Mouse (Mus musculus) megakaryocyte-erythroid progenitor cell, adult 5 weeks (primary cell): ENCODE results near the gene Lsm4. TPM values are rescaled to one million over a fixed set of nuclear protein-coding genes. Genes with fewer than 3 reads are reported as not detected.

Experiments
- polyA plus RNA-seq: library from polyadenylated mRNA; stranded (reverse); fragments of >175 nt; gene quantifications from 2 replicates; pipeline ENCODE4 v1.2.3, GENCODE M21; 2012

Gene Lsm4
- 583 and 668 TPM in 2 replicates for polyA plus RNA-seq

GRCm38 (mm10) chr8:70673079-70673856 lies at the start of gene Lsm4:
Lsm4 (plus strand) TSS chr8:70673248.

DNA sequence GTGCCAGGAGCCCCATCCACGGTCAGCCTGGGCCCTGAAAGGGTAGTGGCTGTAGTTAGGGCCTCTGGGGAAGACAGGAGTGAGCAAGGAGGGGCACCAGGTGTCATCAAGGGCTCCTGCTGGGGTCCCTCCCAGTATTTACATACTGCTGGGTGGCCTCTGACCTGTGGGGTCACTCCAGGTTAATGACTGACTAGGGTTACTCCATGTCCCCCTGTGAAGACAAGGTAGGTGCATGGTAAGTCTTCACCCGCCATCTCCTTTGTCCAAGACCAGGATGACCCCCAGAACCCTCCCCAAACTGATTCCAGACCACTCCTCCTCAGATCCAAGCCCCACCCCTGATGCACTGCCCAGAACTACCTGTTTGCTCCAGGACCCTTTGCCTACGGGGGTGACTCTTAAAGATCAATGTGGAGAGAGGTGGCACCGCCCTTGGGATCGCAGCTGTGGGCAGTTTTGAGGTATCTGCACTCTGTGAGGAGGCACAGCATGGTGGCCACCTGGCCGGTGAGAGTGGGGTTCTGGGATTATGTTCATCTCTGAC lies 40.6 kb upstream of the Lsm4 start, which contains the start of gene Gdf15:
TSS of gene Gdf15 (minus strand) at position 111 of the 547 bp plus-strand sequence.

GRCm38 (mm10) chr8:70660273-70660725 lies 12.7 kb upstream of the Lsm4 start, which contains the start of gene Pgpep1:
Pgpep1 (minus strand) TSS chr8:70660388.

GRCm38 (mm10) chr8:70698310-70699109 lies 25.5 kb downstream of the Lsm4 start, which contains the start of gene Jund:
Jund (plus strand) TSS chr8:70698949.

GRCm38 (mm10) chr8:70703287-70703686 lies 30.2 kb downstream of the Lsm4 start, which contains the start of gene Iqcn:
Iqcn (plus strand) TSS chr8:70703457.

DNA sequence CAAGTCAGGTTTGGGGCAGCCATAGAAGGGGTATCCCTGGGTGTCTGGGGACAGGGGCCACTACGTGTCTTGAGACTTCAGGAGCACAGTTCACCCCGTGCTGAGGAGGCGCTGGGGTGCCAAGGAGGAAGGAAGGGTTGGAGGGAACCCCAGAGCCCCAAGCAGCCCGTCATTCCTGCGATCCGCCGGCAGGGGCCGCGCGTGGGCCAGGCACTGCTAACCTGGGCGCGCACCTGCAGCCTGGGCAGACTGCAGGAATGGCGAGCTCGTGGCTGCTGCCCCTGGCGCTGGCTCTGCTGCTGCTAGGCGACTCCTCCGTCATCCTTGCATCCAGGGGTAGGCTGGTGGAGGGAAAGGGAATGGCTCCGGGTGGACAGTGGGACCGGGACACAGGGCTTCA lies 45.2 kb downstream of the Lsm4 start, which contains the start of gene Gm3336:
TSS of gene Gm3336 (plus strand) at position 247 of the 400 bp plus-strand sequence.

DNA sequence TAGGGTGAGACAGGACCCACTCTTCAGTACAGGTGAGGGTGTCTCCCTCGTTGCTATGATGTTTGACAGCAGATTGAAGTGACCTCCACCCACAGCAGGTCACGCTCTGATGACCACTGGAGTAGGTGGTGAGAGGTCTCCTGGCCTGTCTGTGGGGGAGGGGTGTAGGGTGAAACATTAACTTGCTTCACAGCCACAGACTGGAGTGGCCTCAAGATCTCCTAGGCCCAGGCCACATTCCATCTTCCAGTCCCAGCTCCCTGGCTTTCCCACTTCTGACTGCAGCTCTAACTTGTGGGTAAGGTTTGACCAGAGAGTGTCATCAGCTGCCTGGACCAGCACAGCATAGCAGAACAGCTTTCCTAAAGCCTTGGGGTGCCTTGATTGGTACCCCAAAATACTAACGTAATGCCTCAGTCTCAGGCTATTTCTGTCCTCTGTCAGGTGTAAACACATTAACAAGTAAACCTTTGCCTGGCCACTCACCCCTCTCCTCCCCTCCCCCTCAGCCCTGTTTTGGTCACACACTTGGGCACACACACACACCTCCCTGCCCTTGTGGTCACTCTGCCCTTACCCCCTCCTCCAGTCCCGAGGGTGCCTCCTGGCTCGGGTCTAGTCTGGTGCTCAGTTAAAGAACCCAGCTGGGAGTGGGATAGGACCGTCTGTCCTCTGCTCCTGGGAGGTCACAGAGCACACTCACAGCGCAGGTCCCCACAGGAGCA lies 50.6 kb downstream of the Lsm4 start, which contains the start of gene Pde4c:
TSS of gene Pde4c (plus strand) at position 235 of the 725 bp plus-strand sequence.

Other genes starting within 250 kb of the Lsm4 start
- 24.5 and 27.2 TPM in 2 replicates for gene Crtc1, start 233.7 kb upstream of the Lsm4 start, polyA plus RNA-seq
- gene Klhl26, start 196.3 kb upstream of the Lsm4 start, polyA plus RNA-seq = 5.9 and 6.5 TPM in 2 replicates
- gene Tmem59l, start 185.9 kb upstream of the Lsm4 start, polyA plus RNA-seq = 0.12 and 0.15 TPM in 2 replicates
- gene Crlf1, start 180.1 kb upstream of the Lsm4 start, polyA plus RNA-seq = 0.46 and 1.1 TPM in 2 replicates
- gene Rex1bd, start 166.5 kb upstream of the Lsm4 start, polyA plus RNA-seq = 205 and 212 TPM in 2 replicates
- 969 and 1,011 TPM in 2 replicates for gene Uba52, start 162.4 kb upstream of the Lsm4 start, polyA plus RNA-seq
- gene Fkbp8, start 145.5 kb upstream of the Lsm4 start, polyA plus RNA-seq = 975 and 1,046 TPM in 2 replicates
- 60.7 and 64.0 TPM in 2 replicates for gene Kxd1, start 145.3 kb upstream of the Lsm4 start, polyA plus RNA-seq
- gene Ell, start 133.8 kb upstream of the Lsm4 start, polyA plus RNA-seq = 51.7 and 61.3 TPM in 2 replicates
- gene Isyna1, start 78.9 kb upstream of the Lsm4 start, polyA plus RNA-seq = 264 and 274 TPM in 2 replicates
- gene Ssbp4, start 64.4 kb upstream of the Lsm4 start, polyA plus RNA-seq = 1,201 and 1,308 TPM in 2 replicates
- gene Lrrc25, start 57.1 kb upstream of the Lsm4 start, polyA plus RNA-seq = 11.8 and 21.0 TPM in 2 replicates
- gene Gdf15, start 40.8 kb upstream of the Lsm4 start, polyA plus RNA-seq = 13.6 and 15.1 TPM in 2 replicates
- 1.8 and 2.6 TPM in 2 replicates for gene Pgpep1, start 12.9 kb upstream of the Lsm4 start, polyA plus RNA-seq
- 3,053 and 3,449 TPM in 2 replicates for gene Jund, start 25.7 kb downstream of the Lsm4 start, polyA plus RNA-seq
- 0.71 and 1.9 TPM in 2 replicates for gene Iqcn, start 30.2 kb downstream of the Lsm4 start, polyA plus RNA-seq
- gene Gm3336, start 45.3 kb downstream of the Lsm4 start, polyA plus RNA-seq = 0.15 TPM in 1 of 2 replicates, not detected in the other
- gene Pde4c, start 50.5 kb downstream of the Lsm4 start, polyA plus RNA-seq = 3.5 and 3.6 TPM in 2 replicates
- 7.4 and 8.1 TPM in 2 replicates for gene Rab3a, start 81.4 kb downstream of the Lsm4 start, polyA plus RNA-seq
- gene Mpv17l2, start 87.7 kb downstream of the Lsm4 start, polyA plus RNA-seq = 75.0 and 90.1 TPM in 2 replicates
- 69.9 and 78.3 TPM in 2 replicates for gene Pik3r2, start 103.5 kb downstream of the Lsm4 start, polyA plus RNA-seq
- gene Mast3, start 131.8 kb downstream of the Lsm4 start, polyA plus RNA-seq = 424 and 485 TPM in 2 replicates
- 1.7 and 2.9 TPM in 2 replicates for gene Il12rb1, start 135.2 kb downstream of the Lsm4 start, polyA plus RNA-seq
- gene Arrdc2, start 166.5 kb downstream of the Lsm4 start, polyA plus RNA-seq = 33.6 and 35.8 TPM in 2 replicates
- gene Kcnn1, start 190.0 kb downstream of the Lsm4 start, polyA plus RNA-seq = 0.57 and 0.83 TPM in 2 replicates
- 198 and 237 TPM in 2 replicates for gene Ccdc124, start 200.7 kb downstream of the Lsm4 start, polyA plus RNA-seq
- gene Slc5a5, start 219.5 kb downstream of the Lsm4 start, polyA plus RNA-seq = 0.14 and 0.16 TPM in 2 replicates
- gene Rpl18a, start 224.2 kb downstream of the Lsm4 start, polyA plus RNA-seq = 5,488 and 6,564 TPM in 2 replicates
- gene Map1s, start 232.7 kb downstream of the Lsm4 start, polyA plus RNA-seq = 112 and 120 TPM in 2 replicates